Mouse (Mus musculus): ENCODE measurements around the gene Slc35f1. TPM values are rescaled to one million over a fixed set of nuclear protein-coding genes. Genes with fewer than 3 reads are reported as not detected.
A peak's percentile ranks its signal among the peaks of the same experiment; 100 is the strongest.
"Not testable (repeated sequence)": the region's sequence is repeated elsewhere in the genome, so short reads cannot be mapped to it uniquely, and the experiment has no call there.

The Slc35f1 gene
- polyA plus RNA-seq, 1 experiment from 2014 or later = 18.6 TPM

GRCm38 (mm10) chr10:52874712-52875111 lies 184.4 kb downstream of the Slc35f1 start:
- no peak overlapping the region for H3K27ac ChIP-seq (ENCODE audit: low read depth, low read length)
- DNase-seq (ENCODE audit: low spot score) (no peak), ATAC-seq (no peak)
- H3K4me2 ChIP-seq (ENCODE audit: low read length) = no peak overlapping the region
- H3K9me3 ChIP-seq (replicated peaks; ENCODE audit: control insufficient read depth, low read length) = no peaks in the 10 kb centered on the region
- H3K4me3 ChIP-seq (ENCODE audit: low read depth, low read length) = no peak overlapping the region
- no peak overlapping the region for H3K9ac ChIP-seq (ENCODE audit: low read length)
- H3K27me3 ChIP-seq (replicated peaks; ENCODE audit: control insufficient read depth, insufficient read depth, low read length) = no peaks in the 10 kb centered on the region
- H3K4me1 ChIP-seq (ENCODE audit: control insufficient read depth, insufficient read depth, low read length) = peaks cover 11% of the 10 kb centered on the region
- H3K36me3 ChIP-seq (ENCODE audit: control insufficient read depth, insufficient read depth, low read length) = no peaks in the 10 kb centered on the region

GRCm38 (mm10) chr10:52877263-52878021 lies 187.1 kb downstream of the Slc35f1 start:
- Histone ChIP-seq H3K4me1 (ENCODE audit: control insufficient read depth, insufficient read depth, low read length) (peaks cover 11% of the 10 kb centered on the region), H3K27me3 (replicated peaks; ENCODE audit: control insufficient read depth, insufficient read depth, low read length) (no peaks in the 10 kb centered on the region), H3K9ac (ENCODE audit: low read length) (no peak overlapping the region), H3K27ac (ENCODE audit: low read depth, low read length) (peak overlapping the region; percentile 85), H3K36me3 (ENCODE audit: control insufficient read depth, insufficient read depth, low read length) (no peaks in the 10 kb centered on the region), H3K9me3 (replicated peaks; ENCODE audit: control insufficient read depth, low read length) (no peaks in the 10 kb centered on the region), H3K4me2 (ENCODE audit: low read length) (peak overlapping the region; percentile 14; the same call in 1 of the 2 replicates), H3K4me3 (ENCODE audit: low read depth, low read length) (no peak overlapping the region)
- peak; percentile 81 for ATAC-seq
- 11% methylated on average over 6 of the region's 6 CpGs for WGBS
- peak; percentile 83 for DNase-seq (ENCODE audit: low spot score)

DNA sequence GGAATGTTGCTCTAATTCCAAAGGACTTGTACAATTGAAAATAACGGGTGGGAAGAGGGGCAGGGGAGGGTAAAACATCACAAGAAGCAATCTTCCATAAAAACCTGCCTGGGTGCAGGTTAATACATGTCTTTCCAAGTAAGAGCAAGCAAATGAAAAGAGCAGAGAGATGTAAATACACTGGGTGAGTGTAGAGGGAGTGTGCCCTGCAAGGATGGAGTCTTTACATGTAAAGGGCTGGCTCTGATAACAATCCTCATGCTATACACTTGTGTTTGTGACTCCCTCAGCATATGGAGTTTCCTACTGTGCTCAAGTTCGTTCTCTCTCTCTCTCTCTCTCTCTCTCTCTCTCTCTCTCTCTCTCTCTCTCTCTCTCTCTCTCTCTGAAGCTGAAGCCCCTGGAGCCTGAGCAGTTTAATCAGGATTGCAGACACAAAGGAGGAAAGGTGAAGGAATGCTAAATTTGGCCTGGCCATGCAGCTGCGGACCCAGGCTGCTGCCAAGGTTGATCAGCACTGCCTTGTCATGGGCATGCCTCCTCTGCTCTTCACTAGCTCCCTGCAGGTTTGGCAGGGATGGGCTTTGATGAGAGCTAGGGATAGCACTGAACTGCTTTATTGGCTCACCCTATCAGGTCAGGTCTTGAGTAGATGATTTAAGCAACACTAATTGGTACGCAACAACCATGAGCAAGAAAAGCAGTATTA lies 187.9 kb downstream of the Slc35f1 start:
- no peaks in the 10 kb centered on the region for H3K27me3 ChIP-seq (replicated peaks; ENCODE audit: control insufficient read depth, insufficient read depth, low read length)
- no peak overlapping the region for H3K4me3 ChIP-seq (ENCODE audit: low read depth, low read length)
- ATAC-seq (peak; percentile 70), DNase-seq (ENCODE audit: low spot score) (peak; percentile 44)
- H3K9ac ChIP-seq (ENCODE audit: low read length) = no peak overlapping the region; the same call in 1 of the 2 replicates
- no peaks in the 10 kb centered on the region for H3K9me3 ChIP-seq (replicated peaks; ENCODE audit: control insufficient read depth, low read length)
- H3K36me3 ChIP-seq (ENCODE audit: control insufficient read depth, insufficient read depth, low read length) = no peaks in the 10 kb centered on the region
- H3K27ac ChIP-seq (ENCODE audit: low read depth, low read length) = peak overlapping the region; percentile 85
- H3K4me2 ChIP-seq (ENCODE audit: low read length) = peak overlapping the region; percentile 14; the same call in 1 of the 2 replicates
- peaks cover 11% of the 10 kb centered on the region for H3K4me1 ChIP-seq (ENCODE audit: control insufficient read depth, insufficient read depth, low read length)
- 16% methylated on average over 4 of the region's 4 CpGs for WGBS

- not testable (repeated sequence) for ATAC-seq; H3K9ac ChIP-seq (ENCODE audit: low read length); H3K27me3 ChIP-seq (replicated peaks; ENCODE audit: control insufficient read depth, insufficient read depth, low read length); H3K27ac ChIP-seq (ENCODE audit: low read depth, low read length); H3K4me3 ChIP-seq (ENCODE audit: low read depth, low read length); H3K9me3 ChIP-seq (replicated peaks; ENCODE audit: control insufficient read depth, low read length); H3K4me2 ChIP-seq (ENCODE audit: low read length); H3K4me1 ChIP-seq (ENCODE audit: control insufficient read depth, insufficient read depth, low read length); DNase-seq (ENCODE audit: low spot score); H3K36me3 ChIP-seq (ENCODE audit: control insufficient read depth, insufficient read depth, low read length)
These were observed 206.4 kb downstream of the Slc35f1 start for GRCm38 (mm10) chr10:52896724-52897123.

DNA sequence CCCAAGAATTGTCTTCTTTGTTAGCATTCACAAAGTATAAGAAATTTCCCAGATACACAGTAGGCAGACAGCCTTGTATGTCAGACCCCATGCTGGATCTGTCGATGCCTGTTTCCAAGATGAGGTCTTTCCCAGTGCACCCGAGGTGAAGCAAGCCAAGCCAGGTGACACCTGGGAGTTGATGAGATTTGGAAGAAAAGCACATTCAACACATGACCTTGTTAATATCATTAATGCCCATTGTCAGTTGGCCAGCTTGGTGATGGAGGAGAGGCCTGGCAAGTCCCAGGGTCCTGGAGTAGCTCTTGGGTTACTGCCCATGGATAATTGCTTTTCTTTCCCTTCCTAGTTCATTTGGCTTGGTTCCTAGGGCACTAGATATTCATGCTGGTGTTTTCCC lies 214.6 kb downstream of the Slc35f1 start:
- peak overlapping the region; percentile 56; the same call in 1 of the 2 replicates for H3K27ac ChIP-seq (ENCODE audit: low read depth, low read length)
- peak; percentile 76 for ATAC-seq

GRCm38 (mm10) chr10:52911762-52912161 lies 221.4 kb downstream of the Slc35f1 start:
- Histone ChIP-seq H3K36me3 (ENCODE audit: control insufficient read depth, insufficient read depth, low read length) (no peaks in the 10 kb centered on the region), H3K4me2 (ENCODE audit: low read length) (no peak overlapping the region), H3K27me3 (replicated peaks; ENCODE audit: control insufficient read depth, insufficient read depth, low read length) (no peaks in the 10 kb centered on the region), H3K4me3 (ENCODE audit: low read depth, low read length) (no peak overlapping the region), H3K4me1 (ENCODE audit: control insufficient read depth, insufficient read depth, low read length) (no peaks in the 10 kb centered on the region), H3K27ac (ENCODE audit: low read depth, low read length) (no peak overlapping the region), H3K9ac (ENCODE audit: low read length) (no peak overlapping the region), H3K9me3 (replicated peaks; ENCODE audit: control insufficient read depth, low read length) (no peaks in the 10 kb centered on the region)
- ATAC-seq (no peak), DNase-seq (ENCODE audit: low spot score) (no peak)
- 86% methylated on average over 2 of the region's 2 CpGs for WGBS

More for the DNA sequence above, 214.6 kb downstream of the Slc35f1 start:
- no peaks in the 10 kb centered on the region for H3K36me3 ChIP-seq (ENCODE audit: control insufficient read depth, insufficient read depth, low read length)
- H3K4me2 ChIP-seq (ENCODE audit: low read length) = no peak overlapping the region
- no peak overlapping the region for H3K9ac ChIP-seq (ENCODE audit: low read length)
- peak; percentile 82 for DNase-seq (ENCODE audit: low spot score)
- H3K9me3 ChIP-seq (replicated peaks; ENCODE audit: control insufficient read depth, low read length) = no peaks in the 10 kb centered on the region
- no peaks in the 10 kb centered on the region; the same call in 1 of the 2 replicates for H3K4me1 ChIP-seq (ENCODE audit: control insufficient read depth, insufficient read depth, low read length)
- no peaks in the 10 kb centered on the region for H3K27me3 ChIP-seq (replicated peaks; ENCODE audit: control insufficient read depth, insufficient read depth, low read length)
- H3K4me3 ChIP-seq (ENCODE audit: low read depth, low read length) = no peak overlapping the region
- WGBS = 53% methylated on average over 2 of the region's 2 CpGs

DNA sequence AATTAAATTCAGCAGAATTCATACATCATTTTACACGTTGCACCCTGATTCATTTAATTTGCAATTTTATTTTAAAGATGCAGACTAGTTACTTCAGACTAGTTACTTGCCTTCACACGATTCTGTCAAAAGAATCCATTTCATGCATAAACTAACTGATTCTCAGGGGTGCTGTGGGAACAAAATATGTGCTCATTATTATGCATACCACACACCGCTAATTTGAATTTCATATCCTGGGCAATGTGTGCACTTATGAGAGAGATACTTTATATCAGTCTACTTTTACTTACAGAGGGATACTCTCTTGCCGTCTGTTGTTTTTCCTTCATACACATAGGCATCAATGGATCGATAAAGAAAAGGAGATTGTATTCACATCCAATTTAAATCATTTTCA lies 228.4 kb downstream of the Slc35f1 start:
- Histone ChIP-seq H3K27me3 (replicated peaks; ENCODE audit: control insufficient read depth, insufficient read depth, low read length) (no peaks in the 10 kb centered on the region), H3K27ac (ENCODE audit: low read depth, low read length) (no peak overlapping the region), H3K4me2 (ENCODE audit: low read length) (no peak overlapping the region), H3K36me3 (ENCODE audit: control insufficient read depth, insufficient read depth, low read length) (no peaks in the 10 kb centered on the region), H3K4me1 (ENCODE audit: control insufficient read depth, insufficient read depth, low read length) (no peaks in the 10 kb centered on the region), H3K9ac (ENCODE audit: low read length) (no peak overlapping the region), H3K9me3 (replicated peaks; ENCODE audit: control insufficient read depth, low read length) (no peaks in the 10 kb centered on the region), H3K4me3 (ENCODE audit: low read depth, low read length) (no peak overlapping the region)
- peak; percentile 28 for DNase-seq (ENCODE audit: low spot score)
- 49% methylated on average over 5 of the region's 5 CpGs for WGBS
- peak; percentile 40; the same call in 1 of the 2 replicates for ATAC-seq

GRCm38 (mm10) chr10:52923143-52923542 lies 232.8 kb downstream of the Slc35f1 start:
- H3K27ac ChIP-seq (ENCODE audit: low read depth, low read length) = no peak overlapping the region
- no peaks in the 10 kb centered on the region for H3K36me3 ChIP-seq (ENCODE audit: control insufficient read depth, insufficient read depth, low read length)
- no peaks in the 10 kb centered on the region for H3K4me1 ChIP-seq (ENCODE audit: control insufficient read depth, insufficient read depth, low read length)
- ATAC-seq = no peak
- no peak overlapping the region for H3K4me3 ChIP-seq (ENCODE audit: low read depth, low read length)
- DNase-seq (ENCODE audit: low spot score) = peak; percentile 32
- WGBS = 76% methylated on average over 8 of the region's 8 CpGs
- H3K4me2 ChIP-seq (ENCODE audit: low read length) = no peak overlapping the region
- H3K27me3 ChIP-seq (replicated peaks; ENCODE audit: control insufficient read depth, insufficient read depth, low read length) = no peaks in the 10 kb centered on the region
- H3K9me3 ChIP-seq (replicated peaks; ENCODE audit: control insufficient read depth, low read length) = no peaks in the 10 kb centered on the region
- H3K9ac ChIP-seq (ENCODE audit: low read length) = no peak overlapping the region

- DNase-seq (ENCODE audit: low spot score) = peak; percentile 35
- Histone ChIP-seq H3K4me1 (ENCODE audit: control insufficient read depth, insufficient read depth, low read length) (no peaks in the 10 kb centered on the region), H3K27ac (ENCODE audit: low read depth, low read length) (no peak overlapping the region), H3K27me3 (replicated peaks; ENCODE audit: control insufficient read depth, insufficient read depth, low read length) (no peaks in the 10 kb centered on the region), H3K9ac (ENCODE audit: low read length) (no peak overlapping the region), H3K36me3 (ENCODE audit: control insufficient read depth, insufficient read depth, low read length) (no peaks in the 10 kb centered on the region), H3K4me3 (ENCODE audit: low read depth, low read length) (no peak overlapping the region), H3K4me2 (ENCODE audit: low read length) (no peak overlapping the region), H3K9me3 (replicated peaks; ENCODE audit: control insufficient read depth, low read length) (no peaks in the 10 kb centered on the region)
- ATAC-seq = peak; percentile 34; the same call in 1 of the 2 replicates
- WGBS = 74% methylated on average over 3 of the region's 3 CpGs
These were observed 236.0 kb downstream of the Slc35f1 start for GRCm38 (mm10) chr10:52926330-52926729.
